Mouse (Mus musculus): Measurements from ENCODE around the gene Cfap221. TPM values are rescaled to one million over a fixed set of nuclear protein-coding genes. Genes with fewer than 3 reads are reported as not detected.

Cfap221 gene
- polyA plus RNA-seq, 1 experiment from 2014 or later: not detected

DNA sequence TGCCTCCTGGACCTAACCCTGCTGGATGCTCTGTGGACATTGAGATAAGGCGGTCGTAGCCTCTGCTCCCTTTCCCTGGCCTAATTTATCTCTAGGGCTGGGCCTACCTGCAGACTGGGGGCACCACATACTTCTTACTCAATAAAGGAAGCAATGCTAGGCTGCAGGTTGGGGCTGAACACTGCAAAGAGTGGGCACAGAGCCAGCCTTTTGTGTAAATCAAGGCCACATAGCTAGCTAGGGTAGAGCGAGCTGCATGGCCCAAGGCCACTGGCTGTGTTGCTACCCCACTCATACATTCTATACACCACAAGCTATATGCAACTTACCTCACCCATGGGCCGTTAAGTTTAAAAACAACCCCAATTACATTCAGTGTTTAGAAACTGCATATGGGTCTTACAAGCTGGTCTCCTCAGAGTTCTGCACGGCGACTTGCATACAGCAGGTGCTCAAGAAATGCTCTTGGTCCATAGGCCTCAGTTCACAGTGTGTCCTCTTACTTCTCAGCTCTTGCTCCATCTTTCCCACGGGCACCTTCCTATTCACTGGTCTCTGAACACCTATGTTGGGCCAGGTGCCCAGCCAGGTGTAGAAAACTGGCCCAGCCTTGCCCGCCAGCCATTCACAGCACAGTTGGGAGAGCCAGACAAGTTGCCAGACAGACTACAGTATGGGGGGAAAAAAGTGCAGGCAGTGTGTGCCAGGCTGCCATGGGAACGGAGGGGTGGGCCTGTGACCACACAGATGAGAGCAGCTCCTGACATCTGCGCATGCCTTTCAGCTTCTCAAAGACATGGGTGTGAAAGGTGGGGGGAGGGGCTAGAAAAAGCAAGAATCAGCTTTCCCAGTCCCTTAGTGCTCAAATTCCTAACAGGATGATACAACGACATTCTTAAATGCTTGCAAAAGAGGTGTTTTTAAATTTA lies 97.6 kb downstream of the Cfap221 start:
- Histone ChIP-seq H3K4me3 (no peak overlapping the region), H3K4me1 (peaks cover 12% of the 10 kb centered on the region), H3K4me2 (no peak overlapping the region), H3K27ac (replicated peaks) (no peak overlapping the region), H3K27me3 (replicated peaks) (no peaks in the 10 kb centered on the region), H3K9me3 (no peaks in the 10 kb centered on the region), H3K36me3 (no peaks in the 10 kb centered on the region), H3K9ac (no peak overlapping the region)
- 72% methylated on average over 11 of the region's 11 CpGs for WGBS
- ATAC-seq (ENCODE audit: extremely low read depth, insufficient number of reproducible peaks, low FRiP score, low TSS enrichment): no peak

DNA sequence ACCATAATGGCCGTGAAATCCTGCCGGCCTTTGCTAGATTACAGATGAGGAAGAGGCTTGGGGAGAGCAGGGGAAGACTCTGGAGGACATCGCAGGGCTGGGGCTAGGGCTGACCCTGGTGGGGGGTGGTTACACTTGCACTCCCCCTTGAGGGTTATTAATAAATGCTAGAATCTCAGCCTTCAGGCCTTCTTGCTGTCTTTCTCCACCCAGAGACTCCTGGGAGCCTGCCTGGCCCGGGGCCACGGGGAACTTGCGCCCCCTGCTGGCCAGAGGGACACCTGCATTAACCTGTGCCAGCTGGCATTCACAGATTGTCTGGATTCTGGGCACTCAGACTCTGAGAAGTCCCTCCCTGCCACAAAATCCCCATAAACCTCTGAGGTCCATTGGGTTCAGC lies 102.1 kb downstream of the Cfap221 start:
- no peaks in the 10 kb centered on the region for H3K36me3 ChIP-seq
- no peak overlapping the region for H3K4me3 ChIP-seq
- H3K4me1 ChIP-seq: no peaks in the 10 kb centered on the region
- no peaks in the 10 kb centered on the region for H3K9me3 ChIP-seq
- no peak overlapping the region for H3K9ac ChIP-seq
- H3K4me2 ChIP-seq: no peak overlapping the region
- WGBS: 35% methylated on average over 6 of the region's 6 CpGs
- H3K27ac ChIP-seq (replicated peaks): no peak overlapping the region
- no peaks in the 10 kb centered on the region for H3K27me3 ChIP-seq (replicated peaks)
- ATAC-seq (ENCODE audit: extremely low read depth, insufficient number of reproducible peaks, low FRiP score, low TSS enrichment): no peak

DNA sequence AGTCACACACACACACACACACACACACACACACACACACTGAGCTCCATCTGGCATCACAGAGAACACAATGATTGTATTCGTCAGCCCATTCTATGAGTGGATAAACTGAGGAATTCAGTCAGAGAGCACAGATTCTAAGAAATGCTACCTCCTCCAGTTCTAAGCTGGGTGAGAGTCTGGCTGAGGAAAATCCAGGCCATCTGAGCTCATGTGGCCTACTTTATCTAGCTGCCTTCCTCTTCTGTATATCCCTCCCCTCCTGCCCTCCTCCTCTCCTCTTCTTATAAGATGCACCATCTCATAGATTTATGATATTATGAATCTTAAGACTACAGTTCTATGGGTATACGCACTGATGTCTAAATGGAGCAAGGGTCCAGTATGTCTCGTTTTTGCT lies 103.4 kb downstream of the Cfap221 start:
- no peak for ATAC-seq (ENCODE audit: extremely low read depth, insufficient number of reproducible peaks, low FRiP score, low TSS enrichment)
- no peak overlapping the region for H3K9ac ChIP-seq

GRCm38 (mm10) chr1:119892933-119893332 lies 104.1 kb downstream of the Cfap221 start:
- Histone ChIP-seq H3K9me3 (no peaks in the 10 kb centered on the region), H3K9ac (no peak overlapping the region), H3K4me2 (no peak overlapping the region), H3K27me3 (replicated peaks) (no peaks in the 10 kb centered on the region), H3K4me1 (no peaks in the 10 kb centered on the region), H3K36me3 (no peaks in the 10 kb centered on the region), H3K4me3 (no peak overlapping the region), H3K27ac (replicated peaks) (no peak overlapping the region)
- no peak for ATAC-seq (ENCODE audit: extremely low read depth, insufficient number of reproducible peaks, low FRiP score, low TSS enrichment)
- WGBS: 63% methylated on average over 6 of the region's 6 CpGs

More for the DNA sequence above, 103.4 kb downstream of the Cfap221 start:
- Histone ChIP-seq H3K4me1 (no peaks in the 10 kb centered on the region), H3K36me3 (no peaks in the 10 kb centered on the region), H3K27me3 (replicated peaks) (no peaks in the 10 kb centered on the region), H3K4me2 (no peak overlapping the region), H3K27ac (replicated peaks) (no peak overlapping the region), H3K4me3 (no peak overlapping the region), H3K9me3 (no peaks in the 10 kb centered on the region)
- WGBS: 68% methylated on average over 3 of the region's 3 CpGs

DNA sequence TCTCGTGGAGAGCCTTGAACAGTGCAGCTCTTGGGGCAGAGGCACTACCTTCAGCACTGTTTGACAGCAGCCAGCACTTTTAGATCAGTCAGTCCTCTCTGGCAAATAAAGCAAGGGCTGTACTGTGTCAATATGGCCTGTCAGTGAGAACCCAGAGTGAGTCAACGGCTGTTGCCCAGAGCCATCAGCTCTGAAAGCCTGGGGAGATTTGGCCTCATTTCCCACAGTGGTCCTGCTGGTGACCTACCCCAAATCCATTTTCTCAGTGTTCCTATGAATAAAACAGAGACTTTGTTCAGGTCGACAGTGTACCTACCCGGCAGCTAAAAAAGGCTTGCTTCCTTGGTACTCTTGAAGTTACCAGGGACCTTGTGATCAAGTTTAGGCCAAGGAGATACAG lies 105.2 kb downstream of the Cfap221 start:
- Histone ChIP-seq H3K4me1 (no peaks in the 10 kb centered on the region), H3K27ac (replicated peaks) (no peak overlapping the region), H3K4me2 (no peak overlapping the region), H3K27me3 (replicated peaks) (no peaks in the 10 kb centered on the region), H3K4me3 (no peak overlapping the region), H3K9me3 (no peaks in the 10 kb centered on the region), H3K36me3 (no peaks in the 10 kb centered on the region), H3K9ac (no peak overlapping the region)
- ATAC-seq (ENCODE audit: extremely low read depth, insufficient number of reproducible peaks, low FRiP score, low TSS enrichment): no peak
- 69% methylated on average over 4 of the region's 4 CpGs for WGBS

DNA sequence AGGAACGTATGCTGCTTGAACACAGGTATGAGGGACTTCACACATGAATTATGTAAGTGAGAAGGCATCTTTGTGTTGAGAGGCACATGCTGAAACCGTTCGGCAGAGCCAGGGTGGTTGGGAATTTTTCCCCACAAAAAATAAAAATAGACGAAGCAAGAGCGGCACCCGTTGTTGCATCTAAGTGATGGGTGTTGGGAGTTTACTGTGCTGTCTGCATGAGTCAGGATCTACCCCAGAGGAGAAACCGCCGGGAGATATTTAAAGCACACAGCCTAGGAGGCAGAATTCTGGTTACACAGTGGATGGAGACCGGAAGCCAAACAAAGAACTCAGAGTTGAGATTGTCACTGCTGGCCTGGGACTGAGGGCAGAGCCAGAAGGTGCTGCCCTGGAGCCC lies 105.9 kb downstream of the Cfap221 start:
- H3K4me2 ChIP-seq: no peak overlapping the region
- H3K4me3 ChIP-seq: no peak overlapping the region
- ATAC-seq (ENCODE audit: extremely low read depth, insufficient number of reproducible peaks, low FRiP score, low TSS enrichment): no peak
- no peak overlapping the region for H3K27ac ChIP-seq (replicated peaks)
- no peaks in the 10 kb centered on the region for H3K36me3 ChIP-seq
- WGBS: 59% methylated on average over 9 of the region's 9 CpGs
- no peaks in the 10 kb centered on the region for H3K27me3 ChIP-seq (replicated peaks)
- H3K9me3 ChIP-seq: no peaks in the 10 kb centered on the region
- peaks cover 7% of the 10 kb centered on the region for H3K4me1 ChIP-seq
- no peak overlapping the region for H3K9ac ChIP-seq

DNA sequence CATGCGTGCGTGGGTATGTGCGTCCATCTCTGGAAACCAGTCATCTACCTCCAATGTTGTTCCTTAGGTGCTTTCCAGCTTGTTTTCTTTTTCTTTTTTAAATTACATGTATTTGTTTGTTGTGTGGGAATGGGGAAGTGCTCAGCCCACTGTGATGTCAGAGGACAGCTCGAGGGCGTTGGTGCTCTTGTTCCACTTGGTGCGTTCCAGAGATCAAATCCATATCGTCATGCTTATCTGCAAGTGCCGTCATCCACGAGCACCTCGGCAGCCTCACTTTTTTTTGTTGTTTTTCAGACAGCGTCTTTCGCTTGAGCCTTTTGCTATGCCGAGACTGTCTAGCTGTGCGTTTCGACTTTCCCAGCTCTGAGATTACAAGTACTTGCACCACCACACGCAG lies 107.7 kb downstream of the Cfap221 start:
- WGBS: 60% methylated on average over 16 of the region's 16 CpGs
- Histone ChIP-seq H3K27ac (replicated peaks) (no peak overlapping the region), H3K4me2 (peak overlapping the region; percentile 28; the same call in 1 of the 2 replicates), H3K4me1 (peaks cover 11% of the 10 kb centered on the region), H3K36me3 (no peaks in the 10 kb centered on the region), H3K27me3 (replicated peaks) (no peaks in the 10 kb centered on the region), H3K9ac (no peak overlapping the region), H3K4me3 (no peak overlapping the region), H3K9me3 (no peaks in the 10 kb centered on the region)
- ATAC-seq (ENCODE audit: extremely low read depth, insufficient number of reproducible peaks, low FRiP score, low TSS enrichment): no peak

DNA sequence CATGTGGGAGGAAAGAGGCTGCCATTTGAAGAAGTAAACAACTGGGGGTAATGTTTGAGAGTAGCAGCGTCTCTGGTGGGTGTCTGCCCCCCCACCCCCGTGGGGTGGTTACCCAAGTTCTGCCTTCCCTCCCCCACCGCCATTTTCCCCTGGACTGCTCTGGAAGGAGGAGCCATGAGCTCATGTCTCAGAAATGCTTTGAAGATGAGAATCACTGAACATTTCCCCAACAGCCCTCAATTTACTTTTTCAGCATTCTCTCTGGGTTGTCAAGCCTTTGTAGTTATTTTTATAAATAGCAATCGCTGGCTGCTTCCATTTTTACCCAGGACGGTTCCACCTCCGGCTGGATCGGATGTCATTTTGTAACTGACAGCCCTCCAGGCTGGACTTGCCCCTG lies 110.7 kb downstream of the Cfap221 start:
- H3K27me3 ChIP-seq (replicated peaks): no peaks in the 10 kb centered on the region
- H3K9ac ChIP-seq: no peak overlapping the region
- H3K4me1 ChIP-seq: peaks cover 11% of the 10 kb centered on the region
- ATAC-seq (ENCODE audit: extremely low read depth, insufficient number of reproducible peaks, low FRiP score, low TSS enrichment): no peak; the same call in 1 of the 2 replicates
- H3K4me2 ChIP-seq: peak overlapping the region; percentile 13; the same call in 1 of the 2 replicates
- no peaks in the 10 kb centered on the region for H3K9me3 ChIP-seq
- H3K4me3 ChIP-seq: no peak overlapping the region
- H3K27ac ChIP-seq (replicated peaks): no peak overlapping the region
- WGBS: 32% methylated on average over 7 of the region's 7 CpGs
- H3K36me3 ChIP-seq: no peaks in the 10 kb centered on the region

DNA sequence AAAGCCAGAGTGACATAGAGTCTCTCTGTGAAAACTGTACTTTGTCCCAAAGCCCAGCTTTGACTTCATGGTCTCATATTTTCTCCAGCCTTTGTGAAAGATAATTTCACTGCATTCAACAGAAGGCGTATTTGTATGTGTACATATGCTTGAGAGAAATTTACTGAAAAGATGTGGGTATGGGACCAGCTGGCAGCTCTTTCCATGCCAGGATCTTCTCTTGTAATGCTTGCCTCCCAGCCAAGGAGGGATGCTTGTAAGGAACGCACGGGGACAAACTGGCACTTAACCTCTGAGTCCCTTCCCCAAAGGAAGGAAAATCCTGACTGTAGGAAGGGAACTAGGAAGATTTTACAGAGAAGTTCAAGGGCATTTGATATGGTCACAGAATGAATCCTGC lies 112.8 kb downstream of the Cfap221 start:
- Histone ChIP-seq H3K4me3 (no peak overlapping the region), H3K4me1 (peaks cover 11% of the 10 kb centered on the region), H3K27me3 (replicated peaks) (no peaks in the 10 kb centered on the region), H3K27ac (replicated peaks) (no peak overlapping the region), H3K4me2 (no peak overlapping the region), H3K9ac (no peak overlapping the region), H3K36me3 (no peaks in the 10 kb centered on the region), H3K9me3 (no peaks in the 10 kb centered on the region)
- WGBS: 78% methylated on average over 3 of the region's 3 CpGs
- ATAC-seq (ENCODE audit: extremely low read depth, insufficient number of reproducible peaks, low FRiP score, low TSS enrichment): no peak

DNA sequence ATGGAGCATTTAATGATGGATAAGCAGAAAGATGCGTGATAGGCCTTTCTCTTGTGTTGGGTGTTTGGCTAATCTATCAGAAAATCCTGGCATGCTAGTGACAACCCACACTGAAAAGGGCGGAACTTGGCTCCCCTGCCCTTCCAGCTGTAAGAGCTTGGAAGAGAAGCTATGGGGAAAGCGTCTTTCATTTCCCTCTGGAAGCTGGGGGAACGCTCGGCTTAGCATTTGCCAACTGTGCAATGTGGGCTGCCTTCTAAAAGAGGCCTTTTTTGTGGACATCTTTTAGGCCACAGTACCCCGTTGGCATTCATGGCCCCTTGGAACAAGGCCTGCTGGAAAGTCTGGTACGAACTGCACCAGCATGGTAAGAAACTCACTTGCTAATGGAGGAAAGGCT lies 118.1 kb downstream of the Cfap221 start:
- H3K4me2 ChIP-seq: no peak overlapping the region
- H3K4me3 ChIP-seq: no peak overlapping the region
- H3K9me3 ChIP-seq: no peaks in the 10 kb centered on the region
- H3K4me1 ChIP-seq: no peaks in the 10 kb centered on the region
- no peak overlapping the region for H3K9ac ChIP-seq
- no peaks in the 10 kb centered on the region for H3K27me3 ChIP-seq (replicated peaks)
- no peak overlapping the region for H3K27ac ChIP-seq (replicated peaks)
- no peaks in the 10 kb centered on the region for H3K36me3 ChIP-seq
- no peak for ATAC-seq (ENCODE audit: extremely low read depth, insufficient number of reproducible peaks, low FRiP score, low TSS enrichment)
- WGBS: 76% methylated on average over 7 of the region's 7 CpGs

DNA sequence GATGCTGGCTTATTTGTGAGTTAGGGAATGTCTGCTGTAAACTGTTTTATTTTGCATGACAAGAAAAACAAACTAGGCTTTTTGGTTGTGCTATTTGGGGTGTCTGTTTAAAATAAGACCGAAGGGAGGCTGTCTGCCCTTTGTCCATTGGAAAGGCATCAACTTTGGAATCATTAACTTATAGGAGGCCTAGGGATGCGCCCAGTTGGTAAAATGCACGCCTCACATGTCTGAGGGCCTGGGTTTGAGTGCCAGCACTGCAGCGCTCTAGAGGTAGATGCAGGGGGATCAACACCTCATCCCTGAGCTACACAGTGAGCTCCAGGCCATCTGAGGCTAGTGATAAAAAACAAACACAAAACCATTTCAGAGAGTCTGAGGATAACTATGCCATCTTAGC lies 119.6 kb downstream of the Cfap221 start:
- WGBS: 84% methylated on average over 4 of the region's 4 CpGs
- H3K9me3 ChIP-seq: no peaks in the 10 kb centered on the region
- H3K4me3 ChIP-seq: no peak overlapping the region
- no peak overlapping the region for H3K4me2 ChIP-seq
- H3K27ac ChIP-seq (replicated peaks): no peak overlapping the region
- no peak for ATAC-seq (ENCODE audit: extremely low read depth, insufficient number of reproducible peaks, low FRiP score, low TSS enrichment)
- H3K9ac ChIP-seq: no peak overlapping the region
- H3K27me3 ChIP-seq (replicated peaks): no peaks in the 10 kb centered on the region
- H3K4me1 ChIP-seq: no peaks in the 10 kb centered on the region
- no peaks in the 10 kb centered on the region for H3K36me3 ChIP-seq
